Mouse (Mus musculus) cortical plate, adult 2 months (tissue): ENCODE data around the gene Gpr152. TPM values are rescaled to one million over a fixed set of nuclear protein-coding genes. Genes with fewer than 3 reads are reported as not detected.

ENCODE experiments used
- H3K27ac ChIP-seq: fragments of 200-500 bp; 2 replicates; pipeline ENCODE4 v1.5.1; 2012; ENCODE audit warnings: low read length, control low read depth, inconsistent platforms; ENCODE audit not compliant: insufficient read depth
- H3K4me1 ChIP-seq: fragments of 200-500 bp; 2 replicates; pipeline ENCODE4 v1.6.1; 2011; ENCODE audit warnings: low read length; ENCODE audit not compliant: control insufficient read depth, insufficient read depth
- H3K4me3 ChIP-seq: fragments of 200-500 bp; 2 replicates; pipeline ENCODE4 v1.5.1; 2011; ENCODE audit warnings: mild to moderate bottlenecking, low read length, control low read depth; ENCODE audit not compliant: insufficient read depth
- CTCF ChIP-seq: fragments of 200-500 bp; IDR thresholded peaks from 2 replicates; pipeline ENCODE4 v1.5.1; 2011; ENCODE audit warnings: mild to moderate bottlenecking, control low read depth, low read length; ENCODE audit not compliant: insufficient read depth; ENCODE audit errors: extremely low read depth
- POLR2A ChIP-seq: fragments of 200-500 bp; IDR thresholded peaks from 2 replicates; pipeline ENCODE4 v1.6.1; 2011; ENCODE audit warnings: mild to moderate bottlenecking, low read length, control low read depth; ENCODE audit not compliant: insufficient read depth; ENCODE audit errors: extremely low read depth
- polyA plus RNA-seq: library from polyadenylated mRNA; depleted of rRNA; stranded (reverse); fragments of >200 nt; gene quantifications from 2 replicates; pipeline ENCODE4 v1.2.3, GENCODE M21; 2012

Gene Gpr152
- polyA plus RNA-seq, 1 experiment: 0.04 TPM

DNA sequence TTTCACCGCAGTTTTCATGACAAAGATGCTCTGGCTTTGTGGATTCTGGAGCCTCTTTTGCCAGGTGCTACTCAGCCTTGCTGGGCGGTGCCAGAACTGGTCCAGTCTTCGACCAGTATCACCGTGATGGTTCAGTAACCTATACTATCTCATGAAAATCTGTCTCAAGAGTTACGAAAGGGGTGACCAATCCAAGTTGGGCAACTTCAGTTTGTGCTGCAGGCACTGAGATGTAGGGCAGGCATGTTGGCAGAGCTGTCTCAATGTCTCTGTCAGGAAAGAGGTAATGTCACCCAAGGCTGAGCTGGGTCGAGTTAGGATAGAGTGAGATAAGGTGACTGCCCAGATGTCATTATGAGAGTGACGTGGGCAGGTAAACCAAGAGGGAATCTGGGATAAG lies 40.8 kb downstream of the Gpr152 start:
- Histone ChIP-seq H3K4me1 (peaks cover 4% of the 10 kb centered on the region), H3K27ac (no peak overlapping the region), H3K4me3 (no peak overlapping the region)
- TF ChIP-seq CTCF (no peak), POLR2A (no peak)

DNA sequence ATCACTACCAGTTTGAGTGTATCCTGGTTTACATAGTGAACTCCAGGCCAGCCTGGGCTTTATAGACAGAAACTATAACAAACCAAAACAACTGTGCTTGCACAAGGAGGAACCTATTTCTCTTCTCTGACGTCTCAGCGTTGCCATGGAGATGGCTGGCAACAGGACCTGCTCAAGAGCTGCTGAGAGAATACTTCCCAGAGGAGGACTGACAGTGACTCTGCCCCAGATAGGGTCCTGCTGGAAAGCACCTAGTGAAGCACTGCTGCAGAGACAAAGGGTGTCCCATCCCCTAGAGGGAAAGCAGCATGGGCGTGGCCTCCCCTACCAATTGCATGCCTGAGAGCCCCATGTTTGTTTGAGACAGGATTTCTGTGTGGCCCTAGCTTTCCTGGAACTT lies 42.3 kb downstream of the Gpr152 start:
- H3K4me3 ChIP-seq: no peak overlapping the region
- peaks cover 4% of the 10 kb centered on the region for H3K4me1 ChIP-seq
- no peak for TF ChIP-seq CTCF
- 0 out of 2 replicates have a peak, but pooled peaks have one; percentile 47 for TF ChIP-seq POLR2A
- H3K27ac ChIP-seq: no peak overlapping the region

- no peak for TF ChIP-seq POLR2A
- TF ChIP-seq CTCF: no peak
- Histone ChIP-seq H3K27ac (peak overlapping the region; percentile 88), H3K4me1 (peaks cover 4% of the 10 kb centered on the region), H3K4me3 (no peak overlapping the region)
These were observed 44.1 kb downstream of the Gpr152 start for GRCm38 (mm10) chr19:4183689-4184088.

DNA sequence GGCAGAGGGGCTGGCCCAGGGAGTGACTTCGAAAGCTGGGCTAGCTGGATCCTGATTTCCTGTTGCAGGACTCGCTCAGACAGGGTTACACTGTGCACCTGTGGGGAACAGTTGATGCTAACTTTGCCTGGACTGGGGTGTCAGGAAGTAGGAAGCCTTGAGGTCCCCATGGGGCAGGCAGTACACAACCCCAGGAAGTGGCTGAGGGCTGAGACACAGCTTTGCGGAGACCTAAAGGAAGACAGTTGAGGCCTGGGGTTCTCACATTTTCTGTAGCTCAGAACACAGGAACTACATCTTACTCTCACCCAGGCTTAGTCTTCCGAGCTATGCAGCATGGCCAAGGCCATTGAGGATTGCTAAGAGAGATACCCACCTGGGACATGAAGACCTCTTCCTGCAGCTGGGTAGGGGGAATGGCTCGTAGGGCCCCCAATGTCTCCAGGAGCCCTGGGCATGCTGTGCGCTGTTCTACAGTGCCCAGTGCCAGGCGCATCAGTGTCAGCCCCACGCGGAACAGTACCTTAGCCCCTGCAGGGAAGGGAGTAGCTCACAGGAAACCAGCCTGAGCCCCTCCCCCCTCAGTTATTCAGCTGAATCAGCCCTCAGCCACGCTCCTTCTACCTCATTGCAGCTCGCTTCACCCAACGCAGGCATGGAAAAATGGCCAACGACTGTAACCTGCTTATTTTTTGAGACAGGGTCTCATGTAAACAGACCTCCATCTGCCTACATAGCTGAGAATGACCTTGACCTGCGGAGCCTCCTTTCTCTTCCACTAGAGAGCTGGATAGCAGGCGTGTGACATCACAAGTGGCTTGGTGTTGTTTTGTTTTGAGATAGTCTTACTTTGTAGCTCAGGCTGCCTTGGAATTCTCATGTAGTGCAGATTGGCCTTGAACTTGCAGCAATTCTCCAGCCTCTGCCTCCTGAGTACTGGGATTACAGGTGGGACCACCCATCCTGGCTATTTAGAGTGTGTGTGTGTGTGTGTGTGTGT lies 45.7 kb downstream of the Gpr152 start:
- TF ChIP-seq POLR2A (no peak), CTCF (no peak)
- peaks cover 4% of the 10 kb centered on the region for H3K4me1 ChIP-seq
- no peak overlapping the region for H3K4me3 ChIP-seq
- no peak overlapping the region for H3K27ac ChIP-seq

- no peak overlapping the region for H3K27ac ChIP-seq
- peaks cover 2% of the 10 kb centered on the region; the same call in 1 of the 2 replicates for H3K4me1 ChIP-seq
- H3K4me3 ChIP-seq: no peak overlapping the region
- no peak for TF ChIP-seq POLR2A
- TF ChIP-seq CTCF: no peak
These were observed 47.7 kb downstream of the Gpr152 start for GRCm38 (mm10) chr19:4187303-4187702.

DNA sequence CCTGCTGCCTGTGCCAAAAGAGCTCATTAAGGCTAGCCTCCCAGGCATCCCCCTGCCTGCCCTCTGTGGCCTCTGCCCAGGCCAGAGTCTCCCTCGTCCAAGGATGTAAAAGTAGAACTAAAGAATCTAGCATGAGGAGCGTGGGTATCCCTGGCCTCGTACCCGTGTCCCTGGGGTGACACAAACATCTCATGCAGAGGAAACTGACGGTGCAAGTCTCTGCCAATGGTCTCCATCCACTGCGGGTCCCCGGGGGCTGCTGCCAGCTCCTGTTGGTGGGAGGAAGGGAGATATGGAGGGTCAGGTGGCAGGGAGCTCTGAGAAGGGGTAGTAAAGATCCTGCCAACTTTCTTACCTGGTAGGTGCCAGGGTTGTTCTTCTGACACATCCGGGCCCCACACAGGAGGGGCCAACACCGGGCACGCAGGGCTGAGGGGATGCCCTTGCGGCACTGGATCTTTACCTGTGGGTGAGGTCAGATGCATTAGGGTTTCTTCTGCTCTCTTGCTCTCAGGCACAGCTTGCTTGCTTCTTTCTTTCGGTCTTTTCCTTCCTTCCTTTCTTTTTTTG lies 49.5 kb downstream of the Gpr152 start:
- H3K4me3 ChIP-seq: no peak overlapping the region
- no peak overlapping the region for H3K27ac ChIP-seq
- TF ChIP-seq CTCF (no peak), POLR2A (no peak)
- peaks cover 5% of the 10 kb centered on the region; the same call in 1 of the 2 replicates for H3K4me1 ChIP-seq

- Histone ChIP-seq H3K27ac (peak within 1 kb of the TSS; percentile 93), H3K4me1 (peaks cover 7% of the 10 kb centered on the region; the same call in 1 of the 2 replicates), H3K4me3 (peak within 1 kb of the TSS; percentile 97)
- no peak for TF ChIP-seq POLR2A
These were observed 51.3 kb downstream of the Gpr152 start, which contains the start of gene Tbc1d10c for GRCm38 (mm10) chr19:4190831-4191334. Tbc1d10c (minus strand) TSS chr19:4191284.

- peak within 1 kb of the TSS; percentile 97 for H3K4me3 ChIP-seq
- TF ChIP-seq POLR2A (peak; percentile 70), CTCF (peak; percentile 43)
- H3K27ac ChIP-seq: peak within 1 kb of the TSS; percentile 93
- peaks cover 7% of the 10 kb centered on the region; the same call in 1 of the 2 replicates for H3K4me1 ChIP-seq
These were observed 52.1 kb downstream of the Gpr152 start, which contains the start of gene Ppp1ca for GRCm38 (mm10) chr19:4191528-4192250. Ppp1ca (plus strand) TSS chr19:4192065.
